Mouse (Mus musculus): ENCODE measurements around the gene Dbp. TPM values are rescaled to one million over a fixed set of nuclear protein-coding genes. Genes with fewer than 3 reads are reported as not detected.

The Dbp gene
- total RNA-seq, 2 experiments from 2014 or later, result 12.1 to 15.0 TPM

GRCm38 (mm10) chr7:45711316-45712021 is 6.6 kb downstream of the Dbp start:
- no peak for DNase-seq

DNA sequence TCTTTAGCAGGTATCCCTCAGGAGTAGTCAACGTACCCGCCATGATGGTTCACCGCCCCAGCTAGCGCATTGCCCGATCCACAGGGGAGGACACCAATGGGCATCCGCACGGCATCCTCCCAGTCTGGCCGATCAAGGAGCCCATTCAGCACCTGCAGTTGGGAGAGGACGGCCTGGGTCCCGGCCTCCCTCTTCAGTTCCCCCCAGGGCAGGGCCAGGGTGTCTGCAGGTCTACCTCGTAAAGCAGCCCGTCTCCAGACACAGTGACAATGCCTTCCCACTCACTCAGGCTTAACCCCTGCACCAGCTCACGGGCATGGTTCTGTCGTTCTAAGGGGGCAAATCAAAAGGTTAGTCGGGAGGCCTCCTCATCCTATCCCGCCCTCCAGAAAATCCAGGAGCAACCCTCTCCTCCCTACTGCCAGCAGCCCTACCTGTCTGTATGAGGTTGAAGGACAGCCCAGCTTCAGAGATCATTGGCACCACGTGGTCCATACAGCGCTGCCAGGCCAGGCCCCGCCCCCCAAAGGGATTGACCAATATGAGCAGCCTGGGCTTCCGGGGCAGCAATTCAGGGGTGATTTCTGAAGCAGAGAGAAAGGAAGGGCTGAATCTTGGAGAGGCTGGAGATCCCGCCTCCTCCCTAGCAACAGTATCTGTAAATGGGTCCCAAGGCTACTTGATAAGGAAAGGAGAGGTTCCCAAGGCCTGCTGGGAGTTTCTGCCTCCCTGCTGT is 7.3 kb downstream of the Dbp start:
- DNase-seq, result peak; percentile 52 to 59

DNA sequence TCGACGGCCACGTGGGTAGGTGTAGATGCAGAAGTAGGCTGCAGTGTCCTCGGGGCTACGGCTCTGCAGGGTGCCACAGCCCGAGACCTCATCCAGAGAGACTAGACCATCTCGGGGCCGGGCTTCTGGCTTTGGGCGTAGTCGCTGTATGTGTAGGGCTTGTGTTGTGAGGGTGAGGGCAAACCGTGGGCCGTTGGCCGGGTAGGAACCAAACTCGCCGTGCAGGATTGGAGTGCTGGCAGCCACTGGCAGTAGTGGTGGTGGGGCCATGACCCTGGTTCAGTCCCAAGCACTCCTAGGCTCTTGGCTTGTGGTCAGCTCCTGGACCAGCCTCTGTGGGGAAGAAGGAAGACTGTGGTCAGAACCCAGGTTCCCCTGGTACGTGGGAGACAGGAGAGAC is 8.5 kb downstream of the Dbp start:
- DNase-seq, result peak in 1 of 2 experiments; percentile 8

DNA sequence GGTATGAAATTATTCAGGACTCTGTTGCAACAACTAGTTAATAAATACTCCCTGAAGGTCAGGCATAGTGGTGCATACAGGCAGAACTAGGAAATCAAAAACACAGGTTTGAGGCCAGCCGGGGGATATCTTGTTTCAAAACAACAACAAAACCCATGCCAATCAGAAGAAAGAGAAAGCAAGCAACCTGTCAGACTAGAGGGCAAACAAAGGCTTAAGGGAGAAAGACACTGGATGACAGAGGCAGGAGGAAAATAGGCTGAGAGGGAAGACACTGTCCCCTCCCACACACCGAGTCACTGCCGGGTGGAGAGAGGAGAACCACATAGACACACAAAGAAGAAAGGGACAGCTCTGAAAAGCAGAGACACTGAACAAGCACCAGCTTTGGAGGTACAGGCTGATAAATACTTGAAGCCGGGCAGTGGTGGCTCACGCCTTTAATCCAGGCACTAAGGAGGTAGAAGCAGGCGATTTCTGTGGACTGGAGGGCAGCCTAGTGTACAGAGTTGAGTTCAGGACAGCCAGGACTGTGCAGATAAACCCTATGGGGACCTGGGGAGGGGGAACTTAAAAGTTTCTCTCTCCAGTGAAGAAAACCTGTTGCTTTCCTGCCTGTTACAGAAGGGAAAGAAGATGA is 9.1 kb downstream of the Dbp start:
- DNase-seq, result peak in 1 of 2 experiments; percentile 20

DNA sequence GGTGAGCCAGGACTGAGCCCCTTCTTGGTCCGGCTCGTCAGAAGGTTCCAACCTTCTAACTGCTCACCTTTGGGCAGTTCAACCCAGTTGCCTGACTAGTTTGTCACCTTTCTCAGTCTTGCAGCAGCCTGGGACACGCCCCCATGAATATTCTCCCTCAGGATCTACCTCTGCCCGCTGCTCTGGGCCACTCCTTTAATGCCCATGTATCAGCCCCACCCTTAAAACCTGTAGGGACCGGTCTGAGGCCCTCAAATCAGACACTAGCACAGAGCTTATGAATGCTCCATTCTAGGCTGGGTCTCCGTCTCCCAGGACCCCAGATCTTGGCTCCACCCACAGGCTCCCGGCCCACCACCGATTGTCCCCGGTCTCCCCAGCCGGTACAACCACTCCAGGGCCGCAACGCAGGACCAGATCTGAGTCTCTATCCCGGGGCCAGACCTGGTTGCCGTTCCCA is 9.8 kb downstream of the Dbp start:
- DNase-seq, result no peak

DNA sequence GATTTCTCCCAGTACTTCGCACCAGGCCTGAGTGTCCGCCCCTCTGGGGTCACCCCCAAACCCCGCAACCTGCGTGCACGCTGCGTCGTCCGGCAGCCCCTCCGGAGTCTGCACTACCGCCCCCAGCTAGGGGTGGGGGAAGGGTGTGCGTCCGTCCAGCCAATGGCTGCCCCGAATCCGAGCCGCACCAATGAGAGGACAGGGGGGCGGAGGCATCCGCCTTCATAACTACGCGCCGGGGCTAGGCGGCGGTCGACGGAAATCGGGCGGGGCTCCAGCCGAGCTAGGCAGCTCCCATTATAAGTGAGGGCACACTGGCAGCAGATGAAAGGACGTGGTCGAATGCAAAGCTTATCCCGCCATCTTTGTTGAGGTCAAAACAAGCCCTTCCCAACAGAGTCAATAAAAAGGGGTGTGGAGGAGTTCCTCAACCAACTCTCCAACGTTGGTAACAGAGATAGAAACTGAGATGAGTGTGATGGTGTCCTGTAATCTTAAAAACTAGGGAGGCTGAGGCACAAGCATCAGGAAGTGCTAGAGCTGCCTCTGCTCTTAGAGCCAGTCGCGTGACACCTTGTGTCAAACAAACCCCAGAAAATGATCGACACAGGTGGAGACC is 10.3 kb downstream of the Dbp start, which contains the start of gene Rpl18:
Rpl18 (plus strand) TSS at position 368 of the 619 bp plus-strand sequence.
- DNase-seq, result peak; percentile 96 to 99

DNA sequence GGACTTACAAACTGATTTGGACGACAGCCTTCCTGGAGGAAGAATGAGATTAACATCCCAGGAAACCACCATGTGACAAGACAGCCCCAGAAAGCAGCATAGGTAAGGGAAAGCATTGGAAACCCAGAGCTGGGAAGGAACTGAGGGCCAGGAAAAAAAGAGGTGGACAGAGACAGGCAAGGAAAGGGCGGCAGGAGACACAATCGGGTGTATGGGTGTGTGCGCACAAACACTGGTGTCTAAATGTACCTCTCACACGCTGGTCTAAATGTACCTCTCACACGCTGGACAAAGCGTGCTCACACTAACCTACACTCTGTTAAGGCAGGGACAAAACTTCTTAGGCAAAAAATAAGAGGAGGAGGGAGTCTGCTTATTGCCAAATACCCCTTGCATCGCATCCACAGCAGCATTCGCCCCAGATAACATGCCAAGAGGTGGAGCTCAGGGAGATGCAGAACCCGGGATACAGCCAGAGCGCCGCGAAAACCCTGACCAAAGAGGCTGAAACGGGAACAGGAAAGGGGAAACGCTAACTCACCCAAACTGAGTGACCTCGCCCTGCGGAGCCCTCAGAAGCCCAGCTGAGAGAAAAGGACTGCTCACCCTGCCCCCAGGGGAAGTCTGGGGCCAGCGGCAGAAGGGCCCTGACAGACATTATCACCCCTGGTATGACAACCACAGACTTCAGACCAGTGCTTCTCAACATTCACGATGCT is 11.0 kb downstream of the Dbp start:
- peak; percentile 34 to 58 for DNase-seq

GRCm38 (mm10) chr7:45716460-45716857 is 11.6 kb downstream of the Dbp start:
- DNase-seq, result peak in 1 of 2 experiments; percentile 17

- DNase-seq, result peak in 1 of 2 experiments; percentile 28
These were observed 12.3 kb downstream of the Dbp start for GRCm38 (mm10) chr7:45716952-45717917.

DNA sequence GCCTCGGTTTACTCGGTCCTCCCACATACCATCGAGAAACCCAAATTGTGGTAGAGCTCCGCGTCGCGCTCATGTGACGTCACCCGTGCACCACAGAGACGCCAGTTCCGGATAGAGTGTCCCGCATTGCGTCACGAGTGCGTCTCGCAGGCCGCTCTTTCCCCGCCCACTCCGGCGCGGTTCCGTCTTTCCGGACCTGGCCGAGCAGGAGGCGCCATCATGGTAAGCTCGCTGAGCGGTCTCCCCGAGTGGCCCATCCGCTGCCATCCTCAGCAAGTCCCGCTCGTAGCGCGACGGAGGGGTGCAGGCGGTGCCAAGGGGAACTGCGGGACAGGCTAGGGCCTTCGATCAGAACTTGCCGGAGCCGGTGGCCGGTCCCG is 13.0 kb downstream of the Dbp start, which contains the start of gene Sphk2:
Sphk2 (minus strand) TSS at position 85 of the 380 bp plus-strand sequence.
- DNase-seq, result peak; percentile 98 to 99

- no peak for DNase-seq
These were observed 13.4 kb downstream of the Dbp start for GRCm38 (mm10) chr7:45718331-45718730.

DNA sequence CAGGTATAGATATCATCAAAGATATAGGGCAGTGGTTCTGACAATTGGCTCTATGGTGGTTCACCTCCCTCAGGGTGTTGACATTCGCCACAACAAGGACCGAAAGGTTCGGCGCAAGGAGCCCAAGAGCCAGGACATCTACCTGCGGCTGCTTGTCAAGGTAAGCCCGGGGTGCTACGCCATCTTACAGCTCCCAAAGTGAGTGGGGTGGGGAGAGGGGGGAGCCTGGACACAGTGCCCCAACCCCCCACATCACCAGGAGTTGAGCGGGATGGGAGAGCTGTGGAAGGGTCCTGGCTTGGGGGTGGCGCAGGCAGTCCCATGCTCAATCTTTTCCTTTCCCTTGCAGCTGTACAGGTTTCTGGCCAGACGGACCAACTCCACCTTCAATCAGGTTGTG is 14.3 kb downstream of the Dbp start:
- no peak for DNase-seq

DNA sequence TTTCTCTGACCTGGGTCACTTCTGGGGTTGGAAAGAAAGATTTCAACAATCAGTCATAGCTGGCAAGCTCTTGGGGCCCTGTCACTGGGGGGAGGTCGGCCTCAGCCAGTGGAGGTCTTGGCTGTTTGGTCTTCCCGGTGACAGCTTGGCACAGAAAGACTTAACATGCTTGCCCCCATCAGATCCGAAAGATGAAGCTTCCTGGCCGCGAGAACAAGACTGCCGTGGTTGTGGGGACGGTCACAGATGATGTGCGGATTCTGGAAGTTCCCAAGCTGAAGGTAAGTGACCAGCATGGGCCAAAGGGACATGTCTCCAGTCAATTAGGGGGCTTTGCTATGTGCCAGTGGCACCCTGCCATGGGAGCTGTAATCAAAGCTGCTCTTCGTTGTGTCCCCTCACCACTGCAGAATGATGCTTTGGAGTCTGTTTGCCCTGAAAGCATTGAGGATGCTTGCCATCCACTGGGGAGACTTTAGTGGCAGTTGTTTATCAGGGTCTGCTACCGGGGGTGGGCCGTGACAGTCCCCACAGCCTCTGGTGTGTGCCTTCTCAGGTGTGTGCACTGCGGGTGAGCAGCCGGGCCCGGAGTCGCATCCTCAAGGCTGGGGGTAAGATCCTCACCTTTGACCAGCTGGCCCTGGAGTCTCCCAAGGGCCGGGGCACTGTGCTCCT is 15.0 kb downstream of the Dbp start:
- DNase-seq, result no peak

GRCm38 (mm10) chr7:45720413-45721233 is 15.7 kb downstream of the Dbp start, which contains the start of gene Fam83e:
TSS of gene Fam83e (plus strand) at chr7:45721212.
- DNase-seq, result peak in 1 of 2 experiments; percentile 7

DNA sequence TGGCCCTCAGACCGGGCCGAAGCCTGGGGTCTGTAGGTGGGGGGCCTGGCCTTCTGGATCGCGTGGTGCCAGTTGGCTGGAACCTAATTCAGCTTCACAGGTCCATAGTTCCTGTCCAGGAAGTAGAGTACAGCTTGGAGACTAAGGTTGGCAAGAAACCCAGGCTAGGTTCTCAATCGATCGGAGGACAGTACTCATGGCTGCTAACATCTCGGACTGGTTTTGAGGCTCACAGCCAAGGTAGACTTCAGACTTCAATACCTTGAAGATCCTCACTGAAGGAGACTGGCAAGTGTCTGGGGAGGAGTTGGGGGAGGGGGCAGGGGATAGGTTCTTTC is 16.3 kb downstream of the Dbp start:
- peak in 1 of 2 experiments; percentile 4 for DNase-seq

- peak; percentile 33 to 52 for DNase-seq
These were observed 16.9 kb downstream of the Dbp start for GRCm38 (mm10) chr7:45721642-45722347.

DNA sequence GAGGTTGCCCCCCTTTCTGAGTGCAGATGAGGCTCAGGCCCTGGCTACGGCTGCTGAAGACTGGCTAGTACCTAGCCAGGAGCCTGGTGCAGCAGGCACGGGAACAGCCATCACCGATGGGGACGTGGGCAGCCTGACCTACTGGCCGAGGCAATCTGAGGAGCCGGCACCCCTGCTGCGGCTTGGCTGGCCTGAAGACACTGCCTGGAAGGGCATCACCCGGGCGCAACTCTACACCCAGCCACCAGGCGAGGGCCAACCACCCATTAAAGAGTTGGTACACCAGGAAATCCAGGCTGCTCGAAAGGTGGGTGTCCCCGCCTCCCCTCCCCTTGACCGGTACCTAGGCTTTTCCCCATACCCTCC is 17.4 kb downstream of the Dbp start:
- peak in 1 of 2 experiments; percentile 2 for DNase-seq

DNA sequence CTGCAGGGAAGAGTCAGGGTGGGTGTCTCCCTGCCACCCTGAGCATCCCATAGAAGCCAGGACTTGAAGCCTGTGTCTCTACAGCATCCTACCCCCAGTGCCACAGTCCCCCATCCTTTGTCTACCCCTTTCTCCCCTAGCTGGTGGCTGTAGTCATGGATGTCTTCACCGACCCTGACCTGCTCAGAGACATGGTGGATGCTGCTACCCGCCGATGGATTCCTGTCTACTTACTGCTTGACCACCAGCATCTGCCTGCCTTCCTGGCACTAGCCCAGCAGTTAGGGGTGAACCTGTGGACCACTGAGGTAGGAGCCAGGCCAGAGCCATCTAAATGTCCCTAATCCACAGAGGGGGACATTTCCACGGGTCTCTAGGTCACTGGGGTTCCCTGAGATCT is 18.4 kb downstream of the Dbp start:
- no peak for DNase-seq
